Mouse (Mus musculus) spleen, adult 18-20 months (tissue): Measurements from ENCODE around the gene Polrmt.
"Not testable (repeated sequence)": the region's sequence is repeated elsewhere in the genome, so short reads cannot be mapped to it uniquely, and the experiment has no call there.

ENCODE experiments used
- DNase-seq, 2 experiments: peaks; one replicate each; pipeline ENCODE4 v3.0.0; 2022; ENCODE audit warnings: mixed read lengths in 2 of 2

Polrmt gene

DNA sequence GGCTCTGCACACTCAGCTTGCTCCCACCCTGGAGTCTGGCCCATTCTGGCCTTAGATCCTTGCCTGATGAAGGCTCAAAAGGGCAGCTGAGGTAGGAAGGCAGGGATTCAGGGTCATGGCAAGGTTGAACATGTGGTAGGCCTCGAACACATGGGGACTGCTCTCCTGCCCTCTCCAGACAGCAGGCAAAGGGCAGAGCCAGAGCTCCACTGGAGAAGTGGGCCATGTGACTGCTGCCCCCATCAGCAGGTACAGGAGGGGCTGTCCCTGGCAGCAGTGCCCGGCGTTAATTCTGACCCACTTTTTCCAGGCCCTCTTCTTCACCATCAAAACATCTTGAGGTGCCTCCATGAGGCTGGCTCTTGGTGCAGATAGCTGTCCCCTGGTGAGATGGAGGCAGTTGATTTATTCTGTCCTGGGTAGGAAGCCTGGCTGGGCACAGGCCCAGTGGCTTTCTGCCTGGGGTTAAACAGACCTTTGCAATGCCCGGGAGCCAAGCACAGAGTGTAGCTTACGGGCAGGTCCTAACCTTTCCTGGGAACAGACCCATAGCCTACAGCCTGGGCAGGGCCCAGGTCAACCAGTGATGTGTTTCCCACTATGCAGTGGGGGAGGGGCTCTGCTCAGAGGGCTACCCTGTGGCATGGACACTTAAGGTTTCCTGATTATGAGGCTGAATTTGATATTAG lies 39.8 kb downstream of the Polrmt start:
- DNase-seq: no peak

GRCm38 (mm10) chr10:79705951-79706350 lies 40.4 kb downstream of the Polrmt start:
- no peak for DNase-seq

DNA sequence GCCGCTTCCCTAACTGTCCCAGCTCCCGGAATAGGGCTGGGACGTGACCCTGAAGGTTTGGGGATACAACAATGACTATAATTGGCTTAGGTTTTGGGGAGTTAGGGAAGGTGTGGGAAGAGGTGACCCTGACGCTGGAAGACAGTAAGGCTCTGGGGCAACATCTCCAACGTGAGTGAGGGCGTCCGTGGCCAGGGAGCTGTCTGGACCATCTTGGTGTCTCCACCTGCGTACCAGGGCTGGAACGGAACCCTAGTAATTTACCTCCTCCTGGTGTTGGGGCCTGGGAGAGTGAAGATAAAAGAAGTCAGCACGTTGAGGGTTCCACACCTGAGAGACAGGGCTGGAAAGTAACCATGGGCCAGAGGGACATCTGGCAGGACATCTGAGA lies 41.4 kb downstream of the Polrmt start:
- no peak for DNase-seq

DNA sequence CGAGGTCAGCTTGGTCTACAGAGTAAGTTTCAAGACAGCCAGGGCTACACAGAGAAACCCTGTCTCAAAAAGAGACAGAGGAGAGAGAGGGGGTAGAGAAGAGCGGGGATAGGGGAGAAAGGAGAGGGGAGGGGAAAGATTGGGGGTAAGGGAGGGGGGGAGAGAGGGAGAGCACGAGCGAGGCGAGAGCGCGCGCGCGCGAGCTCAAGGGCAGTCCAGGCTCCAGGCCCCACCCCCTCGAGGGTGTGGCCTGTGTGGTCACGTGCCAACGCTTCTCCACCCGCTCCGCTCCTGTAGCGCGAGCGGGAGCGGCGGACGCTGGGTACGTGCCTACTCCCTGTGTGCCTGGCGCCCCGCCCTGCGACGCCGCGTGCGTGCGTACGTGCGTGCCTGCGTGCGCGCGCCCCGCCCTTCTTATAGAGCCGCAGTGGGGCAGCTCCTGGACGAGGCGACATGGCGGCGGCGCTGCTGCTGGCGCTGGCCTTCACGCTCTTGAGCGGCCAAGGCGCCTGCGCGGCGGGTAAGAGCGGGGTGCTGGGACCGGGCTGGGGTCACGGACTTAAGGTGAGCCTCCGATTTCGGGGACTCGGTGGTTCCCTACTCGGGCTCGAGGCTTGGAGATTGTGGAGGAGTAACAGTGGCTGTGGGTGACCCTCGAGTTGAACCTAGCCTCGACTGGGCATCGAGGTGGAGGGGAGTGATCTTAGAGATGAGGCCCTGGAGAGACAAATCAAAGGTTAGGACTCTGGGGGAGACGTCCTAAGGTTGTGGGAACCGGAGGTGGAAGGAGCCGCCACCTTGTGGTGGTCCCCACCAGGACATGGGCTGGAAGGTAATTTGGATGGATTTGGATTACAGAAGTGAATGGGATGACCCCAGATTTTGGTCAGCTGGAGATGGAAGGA lies 42.1 kb downstream of the Polrmt start, which contains the start of gene Bsg:
Bsg (plus strand) TSS at position 427 of the 905 bp plus-strand sequence.
- DNase-seq: peak; percentile 97 to 98

- no peak for DNase-seq
Measured at GRCm38 (mm10) chr10:79703541-79703940, 42.8 kb downstream of the Polrmt start.

DNA sequence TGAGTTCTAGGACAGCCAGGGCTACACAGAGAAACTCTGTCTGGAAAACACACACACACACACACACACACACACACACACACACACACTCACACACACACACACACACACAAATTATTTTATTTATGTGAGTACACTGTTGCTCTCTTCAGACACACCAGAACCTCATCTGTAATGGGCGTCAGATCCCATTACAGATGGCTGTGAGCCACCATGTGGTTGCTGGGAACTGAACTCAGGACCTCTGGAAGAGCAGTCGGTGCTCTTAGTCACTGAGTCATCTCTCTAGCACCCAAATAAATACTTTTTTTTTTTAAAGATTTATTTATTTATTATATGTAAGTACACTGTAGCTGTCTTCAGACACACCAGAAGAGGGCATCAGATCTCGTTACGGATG lies 43.4 kb downstream of the Polrmt start:
- DNase-seq: not testable (repeated sequence)

DNA sequence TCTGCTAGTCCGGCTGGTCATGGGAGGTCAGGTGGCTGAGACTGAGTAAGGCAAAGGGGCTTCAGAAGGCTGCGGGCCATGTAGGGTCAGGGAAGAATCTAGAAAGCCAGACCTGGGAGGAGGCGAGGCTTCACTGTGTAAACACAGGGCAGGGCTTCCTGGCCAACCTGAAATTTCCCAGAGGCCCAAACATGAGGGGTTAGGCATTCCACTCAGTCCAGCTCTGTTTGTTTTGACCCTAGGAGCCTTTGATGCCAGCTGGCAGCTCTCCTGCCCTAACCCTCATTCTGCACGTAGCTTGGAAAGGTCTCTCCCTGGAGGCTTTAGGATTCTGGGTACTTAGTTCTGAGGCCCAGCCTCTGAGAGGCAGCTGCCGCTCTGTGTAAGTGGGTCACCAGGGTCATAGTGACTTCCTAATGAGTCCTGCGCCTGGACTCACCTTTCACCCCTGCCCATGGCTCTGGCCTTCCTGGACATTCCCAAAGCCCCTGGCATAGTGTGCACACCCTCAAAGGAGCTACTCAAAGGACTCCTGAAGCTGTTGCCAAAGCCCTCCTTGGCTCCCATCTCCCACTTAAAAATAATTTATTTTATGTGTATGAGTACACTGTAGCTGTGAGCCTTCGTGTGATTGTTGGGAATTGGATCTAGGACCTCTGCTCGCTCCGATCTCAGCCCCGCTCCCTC lies 44.8 kb downstream of the Polrmt start:
- DNase-seq: no peak

GRCm38 (mm10) chr10:79700676-79701075 lies 45.7 kb downstream of the Polrmt start:
- no peak for DNase-seq

- no peak for DNase-seq
Measured at GRCm38 (mm10) chr10:79698459-79698858, 47.9 kb downstream of the Polrmt start.

DNA sequence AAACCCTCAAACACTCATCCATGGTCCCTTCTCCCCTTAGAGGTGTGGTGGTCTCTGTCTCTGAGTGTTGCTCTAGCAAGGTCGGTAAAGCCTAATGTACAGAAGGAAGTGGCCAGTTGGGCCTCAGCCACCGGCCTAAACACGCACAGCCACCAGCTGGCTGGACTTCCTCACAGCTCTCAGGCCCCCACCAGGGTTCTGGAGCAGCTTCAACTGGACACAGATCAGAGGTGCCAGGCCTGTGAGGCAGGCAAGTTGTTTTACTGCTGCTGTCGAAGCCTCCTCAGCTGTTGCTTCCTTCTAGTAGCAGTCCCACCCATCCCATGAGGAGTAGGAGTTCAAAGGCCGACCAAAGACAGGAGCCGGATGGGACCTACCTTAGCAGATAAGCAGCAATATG lies 48.5 kb downstream of the Polrmt start:
- DNase-seq: no peak

GRCm38 (mm10) chr10:79696129-79696651 lies 50.2 kb downstream of the Polrmt start:
- no peak for DNase-seq

DNA sequence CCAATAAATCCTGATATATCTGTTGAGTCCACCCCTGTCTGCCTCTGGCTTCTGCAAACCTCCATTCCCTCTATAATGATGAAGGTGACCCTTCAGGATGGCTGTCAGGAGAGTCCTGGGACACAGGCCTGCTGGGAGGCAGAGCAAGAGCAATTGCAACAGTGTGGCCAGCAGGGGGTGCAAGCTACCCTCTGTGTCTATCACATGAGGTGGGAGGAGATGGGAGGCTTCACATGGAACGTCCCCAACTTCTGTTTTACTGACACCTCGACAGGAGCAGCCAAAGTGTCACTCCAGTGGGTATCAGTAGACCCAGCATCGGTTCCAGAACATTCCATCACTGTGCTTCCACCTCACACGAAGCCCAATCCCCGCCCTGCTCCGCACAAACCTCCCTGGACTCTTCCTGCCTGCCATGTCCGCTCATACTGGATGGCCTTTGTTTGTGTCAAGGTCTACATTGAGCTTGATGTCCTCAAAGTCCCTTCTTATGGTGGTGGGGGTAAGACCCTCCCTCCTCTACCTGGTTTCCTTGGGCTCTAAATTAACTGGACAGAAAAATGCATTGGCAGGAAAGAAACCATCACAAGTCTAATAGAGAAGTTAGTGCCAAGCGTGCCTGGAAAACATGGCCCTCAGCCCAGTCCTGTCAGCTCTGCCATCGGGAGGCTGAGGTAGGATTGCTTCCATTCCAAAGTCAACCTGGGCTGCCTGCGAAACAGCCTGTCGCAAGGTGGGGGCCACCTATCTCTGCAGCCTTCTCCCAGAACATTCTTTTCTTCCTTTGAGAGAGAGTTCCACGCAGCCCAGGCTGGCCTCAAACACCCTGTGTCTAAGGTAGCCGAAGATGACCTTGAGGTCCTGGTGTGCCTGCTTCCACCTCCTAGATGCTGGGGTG lies 50.9 kb downstream of the Polrmt start:
- DNase-seq: peak; percentile 53 to 77

DNA sequence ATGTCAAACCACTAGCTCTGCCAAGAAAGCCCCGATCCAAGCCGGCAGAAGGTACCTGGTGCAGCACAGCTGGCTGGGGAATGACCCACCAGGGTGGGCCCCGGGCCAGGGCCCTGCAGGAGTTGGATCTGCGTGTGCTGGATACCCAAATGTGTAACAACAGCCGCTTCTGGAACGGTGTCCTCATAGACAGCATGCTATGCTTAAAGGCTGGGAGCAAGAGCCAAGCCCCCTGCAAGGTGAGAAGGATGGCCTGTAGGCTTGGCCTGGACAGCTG lies 52.1 kb downstream of the Polrmt start:
- DNase-seq: no peak

- no peak for DNase-seq
Measured at GRCm38 (mm10) chr10:79693580-79694378, 52.6 kb downstream of the Polrmt start.

DNA sequence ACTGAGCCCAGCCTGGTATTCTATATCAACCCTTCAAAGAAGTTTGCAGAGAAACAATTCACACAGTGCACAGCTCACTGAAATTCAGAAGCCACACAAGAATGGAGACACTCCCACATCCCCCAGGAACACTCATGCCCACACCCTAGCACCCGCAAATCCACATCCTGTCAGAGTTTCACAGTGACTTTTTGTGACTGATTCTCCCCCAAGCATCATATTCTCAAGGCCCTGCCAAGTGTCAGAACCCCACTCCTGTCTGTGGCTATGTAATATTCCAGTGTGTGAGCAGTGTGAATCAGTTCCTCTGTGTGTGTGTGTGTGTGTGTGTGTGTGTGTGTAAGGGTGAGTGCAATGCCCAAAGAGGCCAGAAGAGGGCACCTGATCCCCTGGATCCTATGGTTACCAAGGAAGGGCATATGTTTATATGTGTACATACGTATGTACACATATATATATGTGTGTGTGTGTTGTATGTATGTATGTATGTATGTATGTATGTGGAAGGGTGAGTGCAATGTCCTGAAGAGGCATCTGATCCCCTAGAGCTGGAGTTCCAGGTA lies 54.3 kb downstream of the Polrmt start:
- no peak for DNase-seq

GRCm38 (mm10) chr10:79689178-79689577 lies 57.2 kb downstream of the Polrmt start:
- DNase-seq: no peak

- no peak for DNase-seq
Measured at GRCm38 (mm10) chr10:79688720-79689119, 57.7 kb downstream of the Polrmt start, which contains the start of gene Gzmm. TSS of gene Gzmm (plus strand) at chr10:79689020.

DNA sequence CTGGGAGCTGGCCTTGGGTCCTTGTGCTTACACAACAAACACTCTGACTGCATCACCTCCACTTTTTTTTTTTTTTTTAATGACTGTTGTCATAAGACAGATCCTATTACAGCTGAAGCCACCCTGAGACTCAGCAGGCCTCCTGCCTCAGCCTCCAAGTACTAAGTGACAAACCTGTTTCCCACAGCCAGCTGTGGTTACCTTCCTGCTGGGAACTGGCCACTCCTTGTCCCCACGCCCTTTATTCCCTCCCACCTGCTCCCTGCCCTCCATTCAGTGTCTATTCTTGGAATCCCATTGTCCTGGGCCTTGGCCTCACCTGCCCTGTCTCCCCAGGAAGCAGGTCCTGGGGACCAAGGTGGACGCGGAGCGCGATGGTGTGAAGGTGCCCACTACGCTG lies 58.9 kb downstream of the Polrmt start:
- no peak for DNase-seq

DNA sequence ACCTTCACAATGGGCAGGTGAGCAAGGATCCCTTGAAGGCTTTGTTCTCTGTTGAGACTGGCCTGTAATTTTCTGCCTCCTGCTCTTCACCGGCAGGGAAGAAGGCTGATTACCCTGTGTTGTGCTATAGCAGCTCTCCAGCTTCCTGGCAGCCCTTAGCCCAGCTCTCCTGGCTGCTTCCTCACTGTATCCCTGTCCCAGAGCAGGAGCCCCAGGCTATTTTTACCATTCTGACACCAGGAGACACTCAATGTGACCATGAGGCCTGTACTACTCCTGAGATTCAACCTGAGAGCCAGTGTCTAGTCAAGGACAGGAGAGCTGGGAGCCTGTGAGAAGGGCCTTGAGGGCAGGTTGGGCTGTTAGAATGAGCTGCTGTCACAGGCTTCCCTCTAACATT lies 59.7 kb downstream of the Polrmt start:
- no peak for DNase-seq

DNA sequence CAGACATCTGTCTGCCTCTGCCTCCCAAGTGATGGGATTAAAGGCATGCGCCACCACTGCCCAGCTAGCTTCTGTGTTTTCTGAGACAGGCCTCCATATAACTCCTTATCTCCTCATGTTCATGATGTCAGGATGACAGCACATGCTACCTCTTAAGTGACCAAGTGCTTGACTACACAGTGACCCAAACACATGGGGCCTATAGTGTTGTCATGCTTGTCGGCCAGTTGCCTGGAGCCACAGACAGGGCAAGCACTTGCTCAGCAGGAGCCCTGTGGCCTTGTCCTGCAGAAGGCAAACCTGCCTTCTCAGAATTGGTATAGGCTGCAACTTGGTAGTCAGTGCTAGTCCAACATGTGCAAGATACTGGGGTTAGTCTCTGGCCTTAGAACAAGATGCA lies 60.2 kb downstream of the Polrmt start:
- no peak for DNase-seq
